Mouse (Mus musculus) CH12.LX (cell line): ENCODE measurements around the gene Gm13278. TPM values are rescaled to one million over a fixed set of nuclear protein-coding genes. Genes with fewer than 3 reads are reported as not detected.
"Not testable (repeated sequence)": the region's sequence is repeated elsewhere in the genome, so short reads cannot be mapped to it uniquely, and the experiment has no call there.

Source experiments
- DNase-seq: peaks from one replicate; pipeline ENCODE4 v3.0.0-alpha.2; 2013; ENCODE audit errors: extremely low read depth
- H3K27ac ChIP-seq: 2 replicates; pipeline ENCODE4 v1.5.1; 2012; ENCODE audit warnings: low read depth, mild to moderate bottlenecking, control low read depth, moderate library complexity; ENCODE audit not compliant: insufficient read depth
- H3K27me3 ChIP-seq: replicated peaks from 2 replicates; pipeline ENCODE3; 2012; ENCODE audit warnings: inconsistent platforms
- H3K36me3 ChIP-seq, 2 experiments: replicated peaks in 1 of 2; 2 replicates each; pipeline versions ENCODE3 to v1.6.1; 2012; ENCODE audit warnings: inconsistent platforms in 1 of 2, low read length in 1 of 2, mild to moderate bottlenecking in 1 of 2, mixed read lengths in 1 of 2, moderate library complexity in 1 of 2; ENCODE audit not compliant: control insufficient read depth in 1 of 2, insufficient read depth in 1 of 2
- H3K4me1 ChIP-seq, 2 experiments: 2 replicates each; pipeline ENCODE4 v1.6.1; 2012; ENCODE audit warnings: inconsistent platforms in 1 of 2, moderate library complexity in 1 of 2; ENCODE audit not compliant: insufficient read depth in 2 of 2, control insufficient read depth in 1 of 2
- H3K4me2 ChIP-seq: 2 replicates; pipeline ENCODE4 v1.6.1; 2012; ENCODE audit warnings: low read depth, mild to moderate bottlenecking, control low read depth; ENCODE audit not compliant: poor library complexity, insufficient read depth, severe bottlenecking
- H3K4me3 ChIP-seq, 3 experiments: fragments of 150-350 bp in 1 of 3; sonication (generic) in 1 of 3; replicated peaks in 1 of 3; 2 replicates each; pipeline versions ENCODE3 to v1.5.1; 2011 to 2012; ENCODE audit warnings: low read depth in 2 of 3, low read length in 2 of 3, mild to moderate bottlenecking in 2 of 3, moderate library complexity in 2 of 3, control low read depth in 1 of 3, improper control_type of control experiment in 1 of 3, inconsistent platforms in 1 of 3, mixed read lengths in 1 of 3; ENCODE audit not compliant: poor library complexity in 1 of 3
- H3K79me2 ChIP-seq: replicated peaks from 2 replicates; pipeline ENCODE4 v1.6.1; 2012; ENCODE audit warnings: mild to moderate bottlenecking, moderate library complexity; ENCODE audit not compliant: control insufficient read depth, poor library complexity, insufficient read depth, severe bottlenecking; ENCODE audit errors: extremely low read depth
- H3K9ac ChIP-seq: 2 replicates; pipeline ENCODE4 v1.6.1; 2012; ENCODE audit warnings: low read depth, mild to moderate bottlenecking, control low read depth, moderate library complexity; ENCODE audit not compliant: insufficient read depth
- H3K9me3 ChIP-seq: replicated peaks from 2 replicates; pipeline ENCODE3; 2012; ENCODE audit warnings: low read length, inconsistent platforms, mixed read lengths
- BHLHE40 ChIP-seq: IDR thresholded peaks from 2 replicates; pipeline ENCODE4 v1.6.1; 2011; ENCODE audit warnings: mild to moderate bottlenecking, low read depth, low read length, improper control_type of control experiment
- CTCF ChIP-seq, 2 experiments: IDR thresholded peaks in 1 of 2; conservative IDR thresholded peaks in 1 of 2; 2 replicates each; pipeline ENCODE4 v1.5.1; 2011 to 2012; ENCODE audit warnings: low read depth in 2 of 2, low read length in 2 of 2, improper control_type of control experiment in 1 of 2, inconsistent platforms in 1 of 2, mild to moderate bottlenecking in 1 of 2, moderate library complexity in 1 of 2
- UBTF ChIP-seq: IDR thresholded peaks from 2 replicates; pipeline ENCODE4 v1.6.1; 2012; ENCODE audit warnings: low read depth, mild to moderate bottlenecking, inconsistent platforms, low read length, improper control_type of control experiment, moderate library complexity
- ZMIZ1 ChIP-seq: IDR thresholded peaks from 2 replicates; pipeline ENCODE4 v1.6.1; 2012; ENCODE audit warnings: low read depth, mild to moderate bottlenecking, inconsistent platforms, low read length, improper control_type of control experiment
- dilution Hi-C: fragments of 300-500 bp; cut with MboI; formaldehyde crosslinking; loops from 2 replicates; pipeline ENCODE4 v1.14.3; 2020; ENCODE audit warnings: low sequenced_read_pairs; ENCODE audit not compliant: extremely low pct_unique_long_range_greater_than_20kb, extremely low pct_ligation_motif_present
- in situ Hi-C: fragments of 300-500 bp; cut with MboI; formaldehyde crosslinking; loops from 3 replicates; pipeline ENCODE4 v1.14.3; 2019; ENCODE audit warnings: low sequenced_read_pairs, low pct_ligation_motif_present, low pct_unique_long_range_greater_than_20kb, mixed read lengths
- polyA plus RNA-seq: library from polyadenylated mRNA; unstranded; fragments of >175 nt; gene quantifications from 2 replicates; pipeline ENCODE4 v1.2.1, GENCODE M21; 2012; ENCODE audit warnings: low read depth; ENCODE audit not compliant: insufficient read length
- total RNA-seq, 2 experiments: library from RNA; depleted of rRNA; stranded (reverse); fragments of 300-350 nt in 1 of 2; fragments of >200 nt in 1 of 2; gene quantifications; 2 replicates each; pipeline ENCODE4 v1.2.3; 2012 to 2014

The Gm13278 gene
- total and polyA plus RNA-seq, 3 experiments: not detected

- dilution Hi-C loops, H3K27me3 ChIP-seq, H3K79me2 ChIP-seq, H3K9me3 ChIP-seq, H3K27ac ChIP-seq, DNase-seq, H3K4me1 ChIP-seq, H3K36me3 ChIP-seq, in situ Hi-C loops: not testable (repeated sequence)
- Histone ChIP-seq H3K9ac (peak within 1 kb of the TSS; percentile 60; the same call in 1 of the 2 replicates), H3K4me3 (peak within 1 kb of the TSS in 1 of 3 experiments; percentile 63), H3K4me2 (peak within 1 kb of the TSS; percentile 56; the same call in 1 of the 2 replicates)
- TF ChIP-seq BHLHE40 (peak; percentile 34; the same call in 1 of the 2 replicates), ZMIZ1 (peak; percentile 32; the same call in 1 of the 2 replicates)
Observed at GRCm38 (mm10) chr4:88759610-88760268, 31.6 kb upstream of the Gm13278 start, which contains the start of gene Gm13283. Gene Gm13283 (plus strand): TSS chr4:88760119.

- H3K27ac ChIP-seq, in situ Hi-C loops: not testable (repeated sequence)
- peak overlapping the region; percentile 60; the same call in 1 of the 2 replicates for H3K9ac ChIP-seq
Observed at GRCm38 (mm10) chr4:88760431-88760830, 30.9 kb upstream of the Gm13278 start.

GRCm38 (mm10) chr4:88761776-88762175 lies 29.6 kb upstream of the Gm13278 start:
- in situ Hi-C loops, DNase-seq: not testable (repeated sequence)

More at GRCm38 (mm10) chr4:88760431-88760830, 30.9 kb upstream of the Gm13278 start:
- peak in 1 of 2 experiments; percentile 42; a peak in 2 of 4 replicates for TF ChIP-seq CTCF (conservative IDR thresholded peaks at IDR 0.05 in 1 of 2, IDR thresholded peaks at IDR 0.05 in 1 of 2; ENCODE audit: low read depth in 2 of 2, low read length in 2 of 2)
- TF ChIP-seq UBTF: 0 out of 2 replicates have a peak, but pooled peaks have one; percentile 42
- dilution Hi-C loops, H3K4me1 ChIP-seq, H3K36me3 ChIP-seq, H3K27me3 ChIP-seq, H3K79me2 ChIP-seq, H3K9me3 ChIP-seq: not testable (repeated sequence)
- Histone ChIP-seq H3K4me3 (peak overlapping the region in 1 of 3 experiments; percentile 63), H3K4me2 (peak overlapping the region; percentile 56; the same call in 1 of the 2 replicates)
- peak; percentile 56 for DNase-seq

GRCm38 (mm10) chr4:88762341-88762740 lies 29.0 kb upstream of the Gm13278 start:
- peak overlapping the region; percentile 85; the same call in 1 of the 2 replicates for H3K4me2 ChIP-seq
- DNase-seq, H3K27ac ChIP-seq, dilution Hi-C loops, H3K36me3 ChIP-seq, H3K27me3 ChIP-seq, H3K9me3 ChIP-seq, H3K79me2 ChIP-seq, H3K4me1 ChIP-seq, in situ Hi-C loops, H3K9ac ChIP-seq, H3K4me3 ChIP-seq: not testable (repeated sequence)

More at GRCm38 (mm10) chr4:88761776-88762175, 29.6 kb upstream of the Gm13278 start:
- H3K9me3 ChIP-seq, H3K4me1 ChIP-seq, H3K79me2 ChIP-seq, H3K9ac ChIP-seq, H3K4me2 ChIP-seq, H3K36me3 ChIP-seq, H3K27ac ChIP-seq, H3K4me3 ChIP-seq, H3K27me3 ChIP-seq, dilution Hi-C loops: not testable (repeated sequence)
